Mouse (Mus musculus) neural tube, embryonic 11.5 days (tissue): ENCODE measurements around the gene Mcm6. TPM values are rescaled to one million over a fixed set of nuclear protein-coding genes. Genes with fewer than 3 reads are reported as not detected.
"Not testable (repeated sequence)": the region's sequence is repeated elsewhere in the genome, so short reads cannot be mapped to it uniquely, and the experiment has no call there.

Source experiments
- ATAC-seq: fragments of 200-750 bp; cut with Nextera tagmentation; 2 replicates; pipeline ENCODE4 v1.8.0; 2017; ENCODE audit warnings: moderate number of reproducible peaks, mild to moderate bottlenecking, moderate TSS enrichment, moderate library complexity; ENCODE audit not compliant: insufficient read depth, low FRiP score, low TSS enrichment
- DNase-seq: peaks from one replicate; pipeline ENCODE4 v3.0.0-alpha.2; 2015; ENCODE audit warnings: low spot score
- H3K27ac ChIP-seq: fragments of 300-500 bp; sonication (generic); 2 replicates; pipeline ENCODE4 v1.5.1; 2014; ENCODE audit warnings: low read depth, mild to moderate bottlenecking, low read length
- H3K27me3 ChIP-seq: fragments of 300-500 bp; sonication (generic); 2 replicates; pipeline ENCODE4 v1.6.1; 2014; ENCODE audit warnings: mild to moderate bottlenecking, low read length, mixed read lengths; ENCODE audit not compliant: control insufficient read depth, insufficient read depth
- H3K36me3 ChIP-seq: fragments of 300-500 bp; sonication (generic); 2 replicates; pipeline ENCODE4 v1.6.1; 2014; ENCODE audit warnings: mild to moderate bottlenecking, low read length, moderate library complexity, mixed read lengths; ENCODE audit not compliant: control insufficient read depth, insufficient read depth
- H3K4me1 ChIP-seq: fragments of 300-500 bp; sonication (generic); 2 replicates; pipeline ENCODE4 v1.6.1; 2014; ENCODE audit warnings: low read length, mixed read lengths; ENCODE audit not compliant: control insufficient read depth, insufficient read depth
- H3K4me2 ChIP-seq: fragments of 300-500 bp; sonication (generic); 2 replicates; pipeline ENCODE4 v1.6.1; 2014; ENCODE audit warnings: low read depth, mild to moderate bottlenecking, moderate library complexity
- H3K4me3 ChIP-seq: fragments of 300-500 bp; sonication (generic); 2 replicates; pipeline ENCODE4 v1.5.1; 2014; ENCODE audit warnings: low read depth, low read length
- H3K9ac ChIP-seq: fragments of 300-500 bp; sonication (generic); 2 replicates; pipeline ENCODE4 v1.6.1; 2014; ENCODE audit warnings: mild to moderate bottlenecking, low read length
- H3K9me3 ChIP-seq: fragments of 300-500 bp; sonication (generic); 2 replicates; pipeline ENCODE4 v1.6.1; 2016; ENCODE audit warnings: low read length; ENCODE audit not compliant: control insufficient read depth
- WGBS: fragments of 180-500 bp; shearing (Covaris S2); extraction: QIAGEN DNeasy Blood & Tissue Kit; methylation state at CpG from one replicate; pipeline ENCODE4 v1.1.7; 2014; 5-methylcytosine and 5-hydroxymethylcytosine counted together
- polyA plus RNA-seq: library from polyadenylated mRNA; unstranded; fragments of >200 nt; fragmentation: Nextera tagmentation; extraction: Ambion mirVana; gene quantifications from 2 replicates; pipeline ENCODE4 v1.2.1, GENCODE M21; 2014

Gene Mcm6
- polyA plus RNA-seq, 1 experiment from 2014 or later, result 292 TPM

- H3K9me3 ChIP-seq, H3K27ac ChIP-seq, H3K36me3 ChIP-seq, ATAC-seq, H3K4me1 ChIP-seq, H3K4me3 ChIP-seq, DNase-seq, H3K27me3 ChIP-seq, H3K9ac ChIP-seq, H3K4me2 ChIP-seq: not testable (repeated sequence)
- 90% methylated on average over 6 of the region's 6 CpGs for WGBS
Observed at GRCm38 (mm10) chr1:128319266-128319665, 40.2 kb downstream of the Mcm6 start.

- 66% methylated on average over 4 of the region's 4 CpGs for WGBS
- Histone ChIP-seq H3K27me3 (no peaks in the 10 kb centered on the region), H3K9ac (no peak overlapping the region), H3K4me2 (no peak overlapping the region), H3K27ac (no peak overlapping the region), H3K9me3 (no peaks in the 10 kb centered on the region), H3K4me1 (no peaks in the 10 kb centered on the region), H3K36me3 (no peaks in the 10 kb centered on the region), H3K4me3 (no peak overlapping the region)
- no peak for DNase-seq
- ATAC-seq, result no peak
Observed at GRCm38 (mm10) chr1:128314665-128315064, 44.8 kb downstream of the Mcm6 start.

DNA sequence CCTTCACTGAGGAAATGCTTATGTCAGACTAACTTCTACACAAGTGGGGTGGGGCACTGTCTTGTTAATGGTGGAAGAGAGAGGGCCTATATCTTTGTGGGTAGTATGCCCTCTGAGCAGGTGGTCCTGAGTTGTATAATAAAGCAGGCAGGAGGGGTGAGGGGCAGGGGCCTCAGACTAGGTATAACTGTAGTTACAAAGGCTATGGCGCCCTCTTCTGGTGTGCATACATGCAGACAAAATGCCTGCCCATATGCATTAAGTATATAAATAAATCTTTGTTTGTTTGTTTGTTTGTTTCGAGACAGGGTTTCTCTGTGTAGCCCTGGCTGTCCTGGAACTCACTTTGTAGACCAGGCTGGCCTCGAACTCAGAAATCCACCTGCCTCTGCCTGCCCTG lies 50.4 kb downstream of the Mcm6 start:
- Histone ChIP-seq H3K27me3 (no peaks in the 10 kb centered on the region), H3K4me2 (no peak overlapping the region), H3K9me3 (no peaks in the 10 kb centered on the region), H3K4me1 (no peaks in the 10 kb centered on the region), H3K27ac (no peak overlapping the region), H3K4me3 (no peak overlapping the region), H3K9ac (no peak overlapping the region), H3K36me3 (no peaks in the 10 kb centered on the region)
- 74% methylated on average over 3 of the region's 3 CpGs for WGBS
- DNase-seq (no peak), ATAC-seq (no peak)

DNA sequence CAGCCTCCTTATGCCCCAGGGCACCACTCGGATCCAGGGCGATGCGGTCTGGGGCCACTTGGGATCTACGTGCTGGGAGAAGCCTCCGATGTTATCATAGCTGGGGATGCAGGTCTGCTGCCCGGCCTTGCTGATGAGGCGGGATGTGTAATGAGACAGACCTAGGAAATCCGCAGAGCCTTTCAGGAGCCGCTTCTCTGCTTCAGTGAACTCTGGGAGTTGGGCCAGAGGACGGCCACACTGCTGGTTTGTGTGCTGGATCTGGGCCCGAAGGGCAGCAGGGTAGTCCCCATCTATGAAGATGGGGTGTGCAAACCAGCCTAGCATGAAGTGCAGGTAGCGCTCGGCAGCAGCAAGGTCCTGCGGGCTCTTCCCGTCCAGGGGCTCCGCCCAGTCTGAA lies 55.6 kb downstream of the Mcm6 start:
- ATAC-seq (no peak), DNase-seq (no peak)
- 93% methylated on average over 16 of the region's 16 CpGs for WGBS
- H3K27ac ChIP-seq, result no peak overlapping the region
- H3K4me2 ChIP-seq, result no peak overlapping the region
- no peaks in the 10 kb centered on the region for H3K36me3 ChIP-seq
- no peak overlapping the region for H3K9ac ChIP-seq
- H3K9me3 ChIP-seq, result no peaks in the 10 kb centered on the region
- no peak overlapping the region for H3K4me3 ChIP-seq
- H3K27me3 ChIP-seq, result no peaks in the 10 kb centered on the region
- no peaks in the 10 kb centered on the region for H3K4me1 ChIP-seq

DNA sequence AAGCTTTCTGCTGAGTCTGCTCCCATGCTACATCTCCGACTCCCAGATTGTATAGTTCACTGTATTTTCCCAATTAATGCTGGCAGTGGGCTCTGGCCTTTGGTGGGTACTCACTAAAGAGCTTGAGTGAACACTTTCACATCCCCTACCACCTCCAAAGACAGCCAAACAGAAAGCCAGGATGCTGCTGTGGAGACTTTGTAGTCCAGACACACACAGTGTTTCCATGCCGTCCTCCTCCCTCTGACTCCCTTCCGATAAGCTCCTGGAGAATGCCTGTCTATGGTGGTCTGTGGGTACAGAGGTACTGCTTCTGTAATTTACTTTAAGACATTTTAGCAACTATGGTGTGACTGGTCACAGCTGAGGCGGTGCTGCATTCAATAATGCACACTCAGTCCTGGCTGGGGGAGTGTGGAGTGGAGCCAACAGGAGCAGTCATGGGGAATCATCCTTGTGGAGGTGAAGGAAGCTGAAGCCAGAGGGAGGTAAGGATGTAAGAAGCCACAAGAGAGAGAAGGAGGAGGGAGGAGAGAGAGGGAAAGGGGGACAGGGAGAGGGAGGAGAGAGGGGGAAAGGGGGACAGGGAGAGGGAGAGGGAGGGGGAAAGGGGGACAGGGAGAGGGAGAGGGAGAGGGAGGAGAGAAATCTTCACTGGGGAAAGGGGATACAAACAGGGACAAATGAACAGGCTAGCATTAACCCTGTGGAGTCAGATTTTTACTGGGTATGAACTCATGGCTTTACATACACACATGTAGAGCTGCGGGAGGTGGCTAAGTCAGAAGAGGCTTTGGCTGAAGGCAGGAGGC lies 63.5 kb downstream of the Mcm6 start:
- Histone ChIP-seq H3K27ac (no peak overlapping the region), H3K4me2 (no peak overlapping the region), H3K9ac (no peak overlapping the region), H3K36me3 (no peaks in the 10 kb centered on the region), H3K27me3 (no peaks in the 10 kb centered on the region), H3K4me3 (no peak overlapping the region), H3K4me1 (no peaks in the 10 kb centered on the region), H3K9me3 (no peaks in the 10 kb centered on the region)
- WGBS, result 84% methylated on average over 5 of the region's 5 CpGs
- no peak for ATAC-seq
- no peak for DNase-seq

GRCm38 (mm10) chr1:128295296-128295695 lies 64.2 kb downstream of the Mcm6 start:
- Histone ChIP-seq H3K4me2 (no peak overlapping the region), H3K4me1 (no peaks in the 10 kb centered on the region), H3K27ac (no peak overlapping the region), H3K36me3 (no peaks in the 10 kb centered on the region), H3K27me3 (no peaks in the 10 kb centered on the region), H3K9me3 (no peaks in the 10 kb centered on the region), H3K4me3 (no peak overlapping the region), H3K9ac (no peak overlapping the region)
- DNase-seq (no peak), ATAC-seq (no peak)
- WGBS, result 72% methylated on average over 8 of the region's 8 CpGs

- H3K9me3 ChIP-seq, result no peaks in the 10 kb centered on the region
- H3K27ac ChIP-seq, result no peak overlapping the region
- H3K4me3 ChIP-seq, result no peak overlapping the region
- no peaks in the 10 kb centered on the region for H3K4me1 ChIP-seq
- DNase-seq (no peak), ATAC-seq (no peak)
- 81% methylated on average over 12 of the region's 12 CpGs for WGBS
- no peak overlapping the region for H3K4me2 ChIP-seq
- H3K27me3 ChIP-seq, result no peaks in the 10 kb centered on the region
- no peaks in the 10 kb centered on the region; the same call in 1 of the 2 replicates for H3K36me3 ChIP-seq
- no peak overlapping the region for H3K9ac ChIP-seq
Observed at GRCm38 (mm10) chr1:128293524-128293923, 65.9 kb downstream of the Mcm6 start.

- Histone ChIP-seq H3K9ac (no peak overlapping the region), H3K4me3 (no peak overlapping the region), H3K36me3 (no peaks in the 10 kb centered on the region; the same call in 1 of the 2 replicates), H3K4me1 (no peaks in the 10 kb centered on the region), H3K9me3 (no peaks in the 10 kb centered on the region), H3K27ac (no peak overlapping the region), H3K4me2 (no peak overlapping the region), H3K27me3 (no peaks in the 10 kb centered on the region)
- no peak for ATAC-seq
- no peak for DNase-seq
- WGBS, result 91% methylated on average over 5 of the region's 5 CpGs
Observed at GRCm38 (mm10) chr1:128290295-128290694, 69.2 kb downstream of the Mcm6 start.

GRCm38 (mm10) chr1:128285136-128285535 lies 74.3 kb downstream of the Mcm6 start:
- H3K36me3 ChIP-seq, result peaks cover 2% of the 10 kb centered on the region; the same call in 1 of the 2 replicates

More at GRCm38 (mm10) chr1:128285136-128285535, 74.3 kb downstream of the Mcm6 start:
- DNase-seq, result no peak
- ATAC-seq, result no peak
- no peak overlapping the region for H3K9ac ChIP-seq
- no peaks in the 10 kb centered on the region for H3K27me3 ChIP-seq
- no peaks in the 10 kb centered on the region for H3K4me1 ChIP-seq
- H3K9me3 ChIP-seq, result no peaks in the 10 kb centered on the region
- 94% methylated on average over 9 of the region's 9 CpGs for WGBS
- H3K27ac ChIP-seq, result no peak overlapping the region
- H3K4me2 ChIP-seq, result no peak overlapping the region
- H3K4me3 ChIP-seq, result no peak overlapping the region
